Mouse (Mus musculus) layer of hippocampus, adult 2 months (tissue): ENCODE measurements at regions not wholly inside any gene's neighbourhood (a gene's known extent, or its start where the extent isn't known, plus 50 kb on each side); places are given as distances from the start of the nearest gene placed in this dataset.
A peak's percentile ranks its signal among the peaks of the same experiment; 100 is the strongest.

Experiments used
- DNase-seq, 2 experiments: peaks; one replicate each; pipeline ENCODE4 v3.0.0; 2022; ENCODE audit warnings: low spot score in 2 of 2
- H3K27ac ChIP-seq: fragments of 200-600 bp; 2 replicates; pipeline ENCODE4 v1.8.1; 2022
- H3K4me3 ChIP-seq: fragments of 200-600 bp; 2 replicates; pipeline ENCODE4 v1.8.1; 2022; ENCODE audit warnings: mild to moderate bottlenecking
- CTCF ChIP-seq: fragments of 200-600 bp; conservative IDR thresholded peaks from 2 replicates; pipeline ENCODE4 v1.8.1; 2022; ENCODE audit warnings: antibody characterized with exemption, mild to moderate bottlenecking, moderate library complexity

DNA sequence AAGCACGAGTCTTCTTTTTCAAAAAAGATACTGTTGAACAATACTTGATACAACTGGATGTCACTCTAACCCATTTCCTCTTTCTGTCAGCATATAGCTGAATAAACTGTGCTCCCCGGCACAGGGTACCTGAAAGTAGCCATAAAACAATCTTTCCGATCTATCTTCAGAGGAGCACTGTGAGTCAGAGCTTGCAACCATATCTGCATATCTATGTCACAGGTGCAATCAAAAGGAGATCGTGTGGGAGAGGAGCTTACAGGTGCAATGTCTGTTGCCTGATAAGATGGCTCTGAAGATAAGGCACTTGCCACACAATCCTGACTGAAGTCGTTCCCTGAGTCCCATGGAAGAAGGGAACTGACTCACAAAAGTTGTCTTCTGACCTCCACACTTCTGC is 58.5 kb upstream of the Hnrnpa3 start:
- TF ChIP-seq CTCF, result no peak
- no peak for DNase-seq
- no peak overlapping the region for H3K4me3 ChIP-seq
- no peak overlapping the region for H3K27ac ChIP-seq

DNA sequence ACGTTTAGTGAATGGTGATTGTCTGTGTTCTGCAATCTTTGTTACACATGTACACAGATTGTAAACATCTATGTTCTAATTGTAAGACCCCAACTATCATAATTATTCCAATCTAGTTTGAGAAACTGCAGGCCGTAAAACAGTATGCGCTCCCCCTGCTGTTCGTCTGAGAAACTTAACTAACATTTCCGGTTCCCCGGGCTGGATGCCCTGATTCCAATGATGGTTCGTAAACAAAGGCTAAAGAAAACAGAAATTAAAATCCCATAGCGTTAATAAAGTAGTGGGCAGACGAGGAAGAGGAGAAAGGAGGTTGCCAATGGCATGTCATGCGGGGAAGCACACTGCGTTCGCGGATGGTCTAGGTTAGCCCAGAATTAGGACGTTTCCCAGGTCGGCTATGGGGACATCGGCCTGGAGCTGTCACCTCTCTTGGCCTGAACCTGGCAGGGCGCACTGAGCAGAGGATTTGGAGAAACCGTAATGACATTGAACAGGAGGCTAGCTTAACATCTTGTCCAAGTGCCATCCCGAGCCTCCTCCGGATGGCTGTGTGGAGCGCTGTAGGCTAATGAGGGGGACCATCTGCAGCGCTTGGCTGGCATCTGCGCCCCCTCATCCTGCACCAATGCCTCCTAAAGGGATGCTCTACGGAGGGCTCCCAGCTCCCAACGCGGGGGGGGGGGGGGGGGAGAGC is 55.7 kb upstream of the Hnrnpa3 start:
- peak; percentile 40 to 52 for DNase-seq
- peak; percentile 83 for TF ChIP-seq CTCF
- peak overlapping the region; percentile 54 for H3K4me3 ChIP-seq
- peak overlapping the region; percentile 82 for H3K27ac ChIP-seq

DNA sequence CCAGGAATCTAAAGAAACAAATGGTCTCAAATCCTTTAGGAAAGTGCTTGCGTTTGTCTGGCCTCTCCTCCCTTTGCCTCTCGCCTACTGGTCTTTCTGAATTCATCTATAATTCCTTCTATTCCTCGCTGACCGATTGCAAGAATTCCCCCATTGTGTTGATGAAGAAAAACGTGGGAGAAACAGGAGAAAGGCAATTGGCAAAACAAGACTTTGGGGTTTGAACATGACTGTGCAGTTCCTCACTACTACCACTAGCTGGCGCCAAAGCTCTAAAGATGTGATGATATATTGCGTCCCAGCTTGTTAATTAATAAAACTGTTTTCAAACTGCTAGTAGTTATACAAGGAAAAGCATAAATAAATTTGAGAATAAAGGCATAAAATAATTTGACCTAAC is 53.4 kb upstream of the Hnrnpa3 start:
- H3K4me3 ChIP-seq, result no peak overlapping the region
- peak; percentile 100 for TF ChIP-seq CTCF
- peak; percentile 56 to 64 for DNase-seq

DNA sequence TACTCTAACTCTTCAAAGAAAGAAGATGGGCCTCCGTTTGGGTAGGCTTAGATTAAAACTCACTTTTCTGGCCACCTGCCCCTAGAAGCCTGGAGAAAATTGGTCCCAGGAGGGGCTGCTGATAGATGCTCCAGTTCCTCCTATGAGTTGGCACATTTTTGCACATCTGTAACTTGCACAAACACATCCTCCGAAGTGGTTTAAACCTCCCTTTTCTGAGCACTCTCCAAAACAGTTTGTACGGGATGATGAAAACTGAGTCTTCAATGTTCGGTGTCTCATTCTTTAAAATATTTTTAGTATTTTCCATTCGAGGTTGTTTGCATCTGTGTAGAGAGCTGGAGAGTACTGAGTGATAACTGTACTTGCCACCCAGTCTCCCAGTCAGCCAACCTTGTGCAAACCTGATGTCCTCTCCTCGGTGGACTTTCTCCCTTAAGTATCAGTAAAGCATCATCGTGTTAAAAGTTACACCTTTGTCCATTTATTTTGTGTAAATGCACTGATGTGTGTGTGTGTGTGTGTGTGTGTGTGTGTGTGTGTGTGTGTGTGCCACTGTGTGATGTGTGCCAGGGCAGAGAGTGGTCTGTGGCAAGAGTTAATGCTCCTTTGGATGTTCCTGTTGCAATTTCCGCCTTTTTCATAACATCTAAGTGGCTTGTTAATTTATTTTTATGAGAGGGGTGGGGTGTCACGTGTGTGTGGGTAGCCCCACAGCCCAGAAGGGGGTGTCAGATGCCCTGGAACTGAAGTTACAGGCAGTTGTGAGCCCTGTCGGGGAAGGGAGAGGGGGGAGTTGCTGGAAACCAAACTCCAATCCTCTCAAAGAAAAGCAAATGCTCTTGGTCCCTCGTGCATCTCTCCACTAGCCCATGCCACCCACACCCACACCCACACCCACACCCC is 51.8 kb upstream of the Hnrnpa3 start:
- Histone ChIP-seq H3K27ac (no peak overlapping the region), H3K4me3 (no peak overlapping the region)
- DNase-seq, result no peak
- TF ChIP-seq CTCF, result no peak

More for the DNA sequence above, 53.4 kb upstream of the Hnrnpa3 start:
- no peak overlapping the region for H3K27ac ChIP-seq

DNA sequence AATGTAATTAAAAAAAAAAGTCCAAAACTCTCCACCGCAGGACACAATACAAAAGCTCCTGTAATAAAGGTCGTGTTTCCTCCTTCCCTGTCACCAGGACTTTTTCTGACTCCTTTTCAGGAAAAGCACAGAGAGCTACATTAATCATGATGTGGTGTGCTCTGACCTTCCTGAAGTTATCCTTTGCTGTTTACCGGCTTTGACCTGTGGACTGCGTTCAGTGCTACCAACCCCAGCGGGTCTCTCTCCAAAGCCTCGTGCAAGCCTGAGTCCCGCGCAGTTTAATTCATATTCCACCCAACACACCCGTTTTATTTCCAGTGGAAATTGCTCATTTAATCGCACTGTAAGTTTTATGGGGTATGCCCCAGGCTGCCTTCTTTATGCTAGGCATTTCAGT is 51.1 kb upstream of the Hnrnpa3 start:
- TF ChIP-seq CTCF, result no peak
- Histone ChIP-seq H3K27ac (no peak overlapping the region), H3K4me3 (no peak overlapping the region)
- DNase-seq, result no peak

DNA sequence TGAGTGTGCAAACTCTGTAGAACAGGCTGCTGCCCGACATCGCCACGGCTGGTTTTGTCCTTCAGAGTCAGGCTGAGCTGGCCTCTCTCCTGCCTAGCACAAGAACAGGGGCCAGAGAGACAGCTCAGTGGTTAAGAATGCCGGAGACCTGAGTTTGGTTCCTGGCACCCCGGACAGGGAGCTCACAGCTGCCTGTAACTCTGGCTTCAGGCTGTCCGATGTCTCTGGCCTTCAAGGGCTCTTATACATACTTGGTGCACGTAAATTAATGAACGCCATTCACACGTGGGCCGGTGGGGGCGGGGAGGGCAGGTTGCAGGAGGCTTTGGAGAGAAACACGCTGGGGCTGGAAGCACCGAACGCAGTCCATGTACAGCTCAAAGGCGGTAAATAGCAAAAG is 50.6 kb upstream of the Hnrnpa3 start:
- TF ChIP-seq CTCF, result no peak
- Histone ChIP-seq H3K27ac (no peak overlapping the region), H3K4me3 (no peak overlapping the region)
- DNase-seq, result no peak

DNA sequence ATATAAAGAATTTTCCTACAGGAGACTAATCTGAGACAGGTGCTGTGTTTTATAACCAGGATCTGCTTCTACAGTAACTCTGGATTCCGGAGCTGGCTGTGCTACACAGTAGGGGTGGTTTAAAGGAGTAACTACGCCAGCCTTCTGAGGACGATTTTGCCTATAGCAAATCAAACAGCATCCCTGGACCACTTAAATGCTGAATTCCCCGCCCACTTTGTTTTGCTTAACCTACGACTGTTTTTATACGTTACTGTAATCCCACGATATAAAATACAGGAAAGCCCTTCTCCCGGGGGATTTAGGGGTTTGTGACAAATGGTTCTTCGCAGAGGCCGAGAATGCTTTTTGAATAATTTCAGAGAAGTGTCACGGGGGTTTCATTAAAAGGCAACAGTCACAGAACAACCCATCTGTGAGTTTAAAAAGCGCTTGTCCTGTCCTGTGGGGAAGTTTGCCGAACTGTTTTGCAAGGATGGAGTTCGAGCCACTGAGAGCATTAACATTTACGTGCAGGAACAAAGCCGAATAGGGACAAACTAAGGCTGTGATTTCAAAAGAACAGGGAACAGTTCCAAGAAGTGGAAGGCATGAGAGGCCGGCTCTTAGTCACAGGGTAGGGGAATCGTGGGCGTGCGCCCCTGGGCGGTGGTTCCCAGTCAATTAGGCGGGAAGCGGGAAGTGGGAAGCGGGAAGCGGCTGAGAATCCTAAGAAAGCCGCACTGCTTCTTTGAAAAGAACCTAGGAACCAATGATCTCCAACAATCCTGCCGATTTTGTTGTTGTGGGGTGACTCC is 49.7 kb upstream of the Hnrnpa3 start:
- H3K27ac ChIP-seq, result no peak overlapping the region
- no peak for DNase-seq
- no peak for TF ChIP-seq CTCF
- peak overlapping the region; percentile 29; the same call in 1 of the 2 replicates for H3K4me3 ChIP-seq
